Mouse (Mus musculus): Measurements from ENCODE around the gene Ccdc155. TPM values are rescaled to one million over a fixed set of nuclear protein-coding genes. Genes with fewer than 3 reads are reported as not detected.

The Ccdc155 gene
- polyA plus RNA-seq, 1 experiment from 2014 or later = 1.2 TPM

GRCm38 (mm10) chr7:45195341-45196175 lies 9.1 kb downstream of the Ccdc155 start:
- no peak for ATAC-seq (ENCODE audit: insufficient number of reproducible peaks, low FRiP score, low TSS enrichment, low read depth)
- Histone ChIP-seq H3K36me3 (no peaks in the 10 kb centered on the region), H3K9me3 (no peaks in the 10 kb centered on the region), H3K27ac (no peak overlapping the region), H3K9ac (no peak overlapping the region), H3K4me3 (no peak overlapping the region), H3K4me1 (peaks cover 10% of the 10 kb centered on the region), H3K4me2 (no peak overlapping the region), H3K27me3 (peaks cover 7% of the 10 kb centered on the region; the same call in 1 of the 2 replicates)
- 52% methylated on average over 13 of the region's 13 CpGs for WGBS

GRCm38 (mm10) chr7:45193871-45194785 lies 10.6 kb downstream of the Ccdc155 start:
- 65% methylated on average over 17 of the region's 17 CpGs for WGBS
- H3K36me3 ChIP-seq = no peaks in the 10 kb centered on the region
- no peak for ATAC-seq (ENCODE audit: insufficient number of reproducible peaks, low FRiP score, low TSS enrichment, low read depth)
- no peak overlapping the region for H3K4me2 ChIP-seq
- peaks cover 15% of the 10 kb centered on the region for H3K27me3 ChIP-seq
- H3K4me3 ChIP-seq = no peak overlapping the region
- H3K9me3 ChIP-seq = no peaks in the 10 kb centered on the region
- peaks cover 10% of the 10 kb centered on the region for H3K4me1 ChIP-seq
- no peak overlapping the region for H3K9ac ChIP-seq
- H3K27ac ChIP-seq = no peak overlapping the region

GRCm38 (mm10) chr7:45193406-45193805 lies 11.3 kb downstream of the Ccdc155 start:
- Histone ChIP-seq H3K4me2 (no peak overlapping the region), H3K4me3 (no peak overlapping the region), H3K9ac (no peak overlapping the region), H3K36me3 (no peaks in the 10 kb centered on the region), H3K27ac (no peak overlapping the region), H3K27me3 (peaks cover 15% of the 10 kb centered on the region), H3K4me1 (peaks cover 10% of the 10 kb centered on the region), H3K9me3 (no peaks in the 10 kb centered on the region)
- ATAC-seq (ENCODE audit: insufficient number of reproducible peaks, low FRiP score, low TSS enrichment, low read depth) = no peak
- WGBS = 51% methylated on average over 5 of the region's 5 CpGs

GRCm38 (mm10) chr7:45192585-45193310 lies 11.9 kb downstream of the Ccdc155 start:
- Histone ChIP-seq H3K4me3 (no peak overlapping the region), H3K27me3 (peaks cover 19% of the 10 kb centered on the region), H3K4me2 (no peak overlapping the region), H3K36me3 (no peaks in the 10 kb centered on the region), H3K9me3 (no peaks in the 10 kb centered on the region), H3K9ac (no peak overlapping the region), H3K27ac (no peak overlapping the region), H3K4me1 (peaks cover 10% of the 10 kb centered on the region)
- no peak for ATAC-seq (ENCODE audit: insufficient number of reproducible peaks, low FRiP score, low TSS enrichment, low read depth)
- WGBS = 79% methylated on average over 7 of the region's 7 CpGs

- Histone ChIP-seq H3K9me3 (no peaks in the 10 kb centered on the region), H3K4me2 (no peak overlapping the region), H3K4me1 (peaks cover 10% of the 10 kb centered on the region), H3K4me3 (no peak overlapping the region), H3K36me3 (no peaks in the 10 kb centered on the region), H3K27me3 (peaks cover 20% of the 10 kb centered on the region), H3K9ac (no peak overlapping the region), H3K27ac (peak overlapping the region; percentile 47; the same call in 1 of the 2 replicates)
- WGBS = 4% methylated on average over 8 of the region's 8 CpGs
- ATAC-seq (ENCODE audit: insufficient number of reproducible peaks, low FRiP score, low TSS enrichment, low read depth) = peak; percentile 73
These were observed 12.8 kb downstream of the Ccdc155 start for GRCm38 (mm10) chr7:45191803-45192363.

- no peak overlapping the region for H3K4me3 ChIP-seq
- H3K9ac ChIP-seq = no peak overlapping the region
- H3K27ac ChIP-seq = no peak overlapping the region
- H3K4me2 ChIP-seq = no peak overlapping the region
- WGBS = 68% methylated on average over 2 of the region's 2 CpGs
- H3K27me3 ChIP-seq = peaks cover 21% of the 10 kb centered on the region
- no peak for ATAC-seq (ENCODE audit: insufficient number of reproducible peaks, low FRiP score, low TSS enrichment, low read depth)
- no peaks in the 10 kb centered on the region for H3K36me3 ChIP-seq
- H3K4me1 ChIP-seq = peaks cover 10% of the 10 kb centered on the region
- H3K9me3 ChIP-seq = no peaks in the 10 kb centered on the region
These were observed 13.5 kb downstream of the Ccdc155 start for GRCm38 (mm10) chr7:45191161-45191560.

GRCm38 (mm10) chr7:45190186-45190585 lies 14.5 kb downstream of the Ccdc155 start:
- no peak overlapping the region for H3K4me3 ChIP-seq
- no peaks in the 10 kb centered on the region for H3K36me3 ChIP-seq
- no peaks in the 10 kb centered on the region for H3K9me3 ChIP-seq
- H3K4me2 ChIP-seq = no peak overlapping the region
- WGBS = 86% methylated on average over 6 of the region's 6 CpGs
- no peak overlapping the region for H3K27ac ChIP-seq
- H3K27me3 ChIP-seq = peaks cover 30% of the 10 kb centered on the region
- H3K9ac ChIP-seq = no peak overlapping the region
- ATAC-seq (ENCODE audit: insufficient number of reproducible peaks, low FRiP score, low TSS enrichment, low read depth) = no peak
- peaks cover 10% of the 10 kb centered on the region for H3K4me1 ChIP-seq

- peaks cover 10% of the 10 kb centered on the region for H3K4me1 ChIP-seq
- no peaks in the 10 kb centered on the region for H3K36me3 ChIP-seq
- no peak overlapping the region for H3K4me2 ChIP-seq
- H3K4me3 ChIP-seq = no peak overlapping the region
- ATAC-seq (ENCODE audit: insufficient number of reproducible peaks, low FRiP score, low TSS enrichment, low read depth) = no peak
- 51% methylated on average over 16 of the region's 16 CpGs for WGBS
- no peak overlapping the region for H3K27ac ChIP-seq
- peaks cover 35% of the 10 kb centered on the region for H3K27me3 ChIP-seq
- no peaks in the 10 kb centered on the region for H3K9me3 ChIP-seq
- H3K9ac ChIP-seq = no peak overlapping the region
These were observed 15.1 kb downstream of the Ccdc155 start for GRCm38 (mm10) chr7:45189600-45189999.

GRCm38 (mm10) chr7:45185921-45186320 lies 18.8 kb downstream of the Ccdc155 start:
- no peaks in the 10 kb centered on the region for H3K36me3 ChIP-seq
- peaks cover 72% of the 10 kb centered on the region for H3K27me3 ChIP-seq
- ATAC-seq (ENCODE audit: insufficient number of reproducible peaks, low FRiP score, low TSS enrichment, low read depth) = no peak
- H3K9ac ChIP-seq = no peak overlapping the region
- no peak overlapping the region for H3K4me2 ChIP-seq
- no peak overlapping the region for H3K27ac ChIP-seq
- no peak overlapping the region for H3K4me3 ChIP-seq
- 54% methylated on average over 7 of the region's 7 CpGs for WGBS
- H3K9me3 ChIP-seq = no peaks in the 10 kb centered on the region
- H3K4me1 ChIP-seq = peaks cover 13% of the 10 kb centered on the region

- WGBS = 63% methylated on average over 7 of the region's 7 CpGs
These were observed 21.0 kb downstream of the Ccdc155 start for GRCm38 (mm10) chr7:45183672-45184071.

GRCm38 (mm10) chr7:45182606-45183005 lies 22.1 kb downstream of the Ccdc155 start:
- Histone ChIP-seq H3K27ac (no peak overlapping the region), H3K27me3 (peaks cover 89% of the 10 kb centered on the region), H3K4me3 (peak overlapping the region; percentile 30), H3K4me1 (peaks cover 13% of the 10 kb centered on the region), H3K4me2 (peak overlapping the region; percentile 55), H3K9me3 (no peaks in the 10 kb centered on the region), H3K36me3 (no peaks in the 10 kb centered on the region), H3K9ac (no peak overlapping the region)
- 17% methylated on average over 11 of the region's 11 CpGs for WGBS
- no peak for ATAC-seq (ENCODE audit: insufficient number of reproducible peaks, low FRiP score, low TSS enrichment, low read depth)

More at GRCm38 (mm10) chr7:45183672-45184071, 21.0 kb downstream of the Ccdc155 start:
- H3K9me3 ChIP-seq = no peaks in the 10 kb centered on the region
- H3K4me3 ChIP-seq = no peak overlapping the region
- no peaks in the 10 kb centered on the region for H3K36me3 ChIP-seq
- H3K4me2 ChIP-seq = no peak overlapping the region
- H3K4me1 ChIP-seq = peaks cover 13% of the 10 kb centered on the region
- H3K27me3 ChIP-seq = peaks cover 83% of the 10 kb centered on the region
- no peak overlapping the region for H3K27ac ChIP-seq
- ATAC-seq (ENCODE audit: insufficient number of reproducible peaks, low FRiP score, low TSS enrichment, low read depth) = no peak
- H3K9ac ChIP-seq = no peak overlapping the region

All from limb, embryonic 15.5 days (tissue).